Mouse (Mus musculus): ENCODE measurements around the gene Tm9sf4.
A peak's percentile ranks its signal among the peaks of the same experiment; 100 is the strongest.

Tm9sf4 gene

GRCm38 (mm10) chr2:153214771-153215259 is 53.7 kb downstream of the Tm9sf4 start:
- DNase-seq (ENCODE audit: low read depth, low spot score): no peak

DNA sequence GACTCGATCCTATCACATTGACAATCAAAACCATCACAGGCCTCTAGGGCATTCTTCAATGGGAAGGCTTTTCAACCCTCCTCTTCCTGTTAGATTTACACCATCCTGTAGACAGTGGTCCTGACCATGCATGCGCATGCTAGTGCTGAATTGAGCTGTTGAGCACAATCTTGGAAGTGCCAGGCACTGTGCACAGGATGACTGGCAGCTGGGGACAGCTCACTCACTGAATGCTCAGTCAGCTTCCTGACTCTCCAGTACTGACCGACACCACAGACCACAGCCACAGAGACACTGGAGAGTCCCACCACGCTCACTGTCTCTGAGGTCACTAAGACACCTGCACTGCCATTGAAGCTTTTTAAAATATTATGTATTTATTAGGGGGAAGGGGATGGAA is 54.3 kb downstream of the Tm9sf4 start:
- DNase-seq (ENCODE audit: low read depth, low spot score): no peak

DNA sequence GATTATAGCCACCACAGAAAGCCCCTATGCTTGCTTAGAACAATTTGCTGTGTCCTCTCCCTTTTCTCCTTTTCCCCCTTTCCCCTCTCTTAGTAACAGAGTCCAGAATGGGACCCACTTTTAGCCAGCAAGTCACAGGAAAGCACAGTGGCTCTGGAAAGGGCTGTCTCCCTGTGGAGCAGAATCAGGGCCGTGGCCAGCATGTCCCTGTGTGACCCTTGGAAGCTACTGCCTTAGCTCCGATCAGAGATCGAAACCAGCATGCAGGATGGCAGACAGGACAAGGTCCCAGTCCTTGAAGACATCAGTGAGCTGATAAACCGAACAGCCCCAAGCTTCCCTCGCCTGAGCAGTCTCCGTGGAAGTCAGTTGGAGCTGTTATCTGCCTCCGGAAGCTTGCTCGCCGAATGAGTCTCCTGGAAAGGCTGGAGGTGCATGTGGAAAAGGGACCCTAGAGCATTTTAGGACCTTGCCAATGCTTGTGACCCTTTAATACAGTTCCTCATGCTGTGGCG is 56.8 kb downstream of the Tm9sf4 start:
- no peak for DNase-seq (ENCODE audit: low read depth, low spot score)

DNA sequence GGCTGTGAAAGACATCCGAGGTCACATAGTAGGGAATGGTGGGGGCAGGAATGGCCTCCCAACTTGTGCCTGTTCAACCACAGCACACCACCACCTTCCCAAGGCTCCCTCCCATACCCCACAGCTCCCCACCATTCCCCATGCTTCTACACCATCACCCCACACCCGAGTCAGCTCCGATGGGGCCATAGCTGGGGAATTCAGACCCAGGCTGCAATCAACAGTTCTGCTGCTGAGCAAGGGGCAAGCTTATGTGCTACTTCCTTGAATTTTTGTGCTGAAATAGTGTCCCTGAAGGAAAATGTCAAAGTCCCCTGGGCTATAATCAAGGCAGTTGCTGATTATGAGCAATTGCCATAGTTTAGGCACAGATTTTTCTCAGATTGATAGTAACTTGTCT is 57.4 kb downstream of the Tm9sf4 start:
- no peak for DNase-seq (ENCODE audit: low read depth, low spot score)

GRCm38 (mm10) chr2:153221620-153222019 is 60.5 kb downstream of the Tm9sf4 start:
- no peak for DNase-seq (ENCODE audit: low read depth, low spot score)

GRCm38 (mm10) chr2:153222130-153222529 is 61.0 kb downstream of the Tm9sf4 start:
- DNase-seq (ENCODE audit: low read depth, low spot score): no peak

GRCm38 (mm10) chr2:153222566-153222965 is 61.5 kb downstream of the Tm9sf4 start:
- DNase-seq (ENCODE audit: low read depth, low spot score): no peak

DNA sequence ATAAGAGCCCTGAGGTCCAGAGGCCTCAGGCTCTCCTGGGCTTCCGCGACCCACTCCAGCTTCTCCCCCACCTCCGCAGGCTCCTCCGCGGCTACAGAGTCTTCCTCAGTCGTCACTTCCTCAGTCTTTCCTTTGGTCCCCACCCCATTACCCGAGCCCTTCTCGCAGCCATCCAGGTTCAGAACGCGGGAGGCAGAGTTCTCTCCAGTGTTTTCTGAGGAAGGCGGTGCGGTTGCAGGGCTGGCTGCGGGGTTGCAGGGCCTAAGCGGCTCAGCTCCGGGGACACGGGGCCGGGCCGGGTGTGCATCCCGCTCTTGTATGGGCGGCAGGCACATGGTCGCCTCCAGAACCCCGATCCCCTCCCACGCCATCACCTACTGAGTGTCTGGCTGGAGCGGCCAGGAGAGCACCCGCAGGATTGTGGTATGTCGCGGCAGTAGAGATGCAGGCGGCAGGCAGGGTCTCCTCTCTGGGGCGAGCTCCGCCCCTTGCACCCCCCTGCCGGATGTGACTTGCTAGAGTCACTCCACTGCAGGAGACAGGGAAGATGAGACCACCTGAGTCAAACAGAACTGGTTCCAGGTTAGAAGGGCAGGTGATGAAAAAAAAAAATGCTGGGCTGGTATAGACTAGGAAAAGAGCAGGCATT is 64.0 kb downstream of the Tm9sf4 start, which contains the start of gene Tspyl3:
Gene Tspyl3 (minus strand): TSS at position 496 of the 649 bp plus-strand sequence.
- no peak for DNase-seq (ENCODE audit: low read depth, low spot score)

DNA sequence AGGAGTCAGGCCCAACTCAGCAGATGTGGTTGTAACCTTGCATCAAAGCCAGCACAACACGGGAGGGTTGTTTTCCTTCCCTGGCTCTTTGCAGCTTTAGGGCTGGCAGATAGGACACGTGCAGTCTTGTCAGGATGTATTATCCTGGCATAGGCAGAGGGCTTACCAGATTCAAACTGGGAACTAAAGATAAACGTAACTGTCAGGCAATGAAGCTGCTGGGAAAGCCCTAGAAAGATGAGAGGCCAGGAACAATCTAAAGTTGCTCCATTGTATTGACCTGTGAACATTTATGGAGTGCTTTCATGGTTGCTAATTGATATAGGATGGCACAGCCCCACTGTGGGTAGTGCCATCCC is 64.5 kb downstream of the Tm9sf4 start:
- DNase-seq (ENCODE audit: low read depth, low spot score): no peak

GRCm38 (mm10) chr2:153227959-153228358 is 66.9 kb downstream of the Tm9sf4 start:
- DNase-seq (ENCODE audit: low read depth, low spot score): no peak

DNA sequence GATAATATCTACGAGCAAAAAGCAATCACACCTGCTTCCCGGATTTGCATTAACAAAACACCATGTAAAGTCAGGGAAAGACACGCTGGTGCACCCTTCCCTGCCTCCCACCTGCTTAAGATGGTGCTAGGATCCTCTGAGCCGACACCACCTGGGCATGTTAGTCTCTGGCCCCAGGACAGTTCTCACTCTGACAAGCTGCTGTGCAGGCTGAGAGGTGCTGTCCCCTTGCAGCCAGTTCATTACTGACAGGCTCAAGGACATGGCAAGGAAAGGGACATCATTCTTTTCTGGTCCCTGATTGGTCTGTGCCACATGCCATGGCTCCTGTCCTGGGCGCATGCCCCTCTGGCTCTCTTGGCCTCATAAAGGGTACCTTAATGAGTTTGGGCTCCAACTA is 67.4 kb downstream of the Tm9sf4 start:
- no peak for DNase-seq (ENCODE audit: low read depth, low spot score)

DNA sequence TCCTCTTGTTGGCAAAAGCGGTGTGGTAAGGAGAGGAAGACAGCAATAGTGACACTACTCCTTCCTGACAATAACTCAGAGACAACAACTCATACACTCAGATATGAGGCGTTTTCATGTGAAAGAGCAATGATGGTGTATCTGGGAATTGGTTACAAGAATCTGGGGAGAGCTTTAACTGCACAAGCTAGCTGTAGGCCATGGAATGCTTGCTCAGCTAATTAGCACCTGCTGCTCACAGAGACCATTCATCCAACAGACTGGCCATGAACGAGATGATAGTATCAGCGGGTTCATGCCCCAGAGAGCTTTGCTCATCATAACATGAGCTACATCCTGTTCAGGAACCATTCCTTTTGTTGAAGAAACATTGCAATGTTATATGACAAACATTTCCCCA is 76.1 kb downstream of the Tm9sf4 start:
- DNase-seq (ENCODE audit: low read depth, low spot score): no peak

- DNase-seq (ENCODE audit: low read depth, low spot score): no peak
These were observed 76.8 kb downstream of the Tm9sf4 start for GRCm38 (mm10) chr2:153237891-153238290.

DNA sequence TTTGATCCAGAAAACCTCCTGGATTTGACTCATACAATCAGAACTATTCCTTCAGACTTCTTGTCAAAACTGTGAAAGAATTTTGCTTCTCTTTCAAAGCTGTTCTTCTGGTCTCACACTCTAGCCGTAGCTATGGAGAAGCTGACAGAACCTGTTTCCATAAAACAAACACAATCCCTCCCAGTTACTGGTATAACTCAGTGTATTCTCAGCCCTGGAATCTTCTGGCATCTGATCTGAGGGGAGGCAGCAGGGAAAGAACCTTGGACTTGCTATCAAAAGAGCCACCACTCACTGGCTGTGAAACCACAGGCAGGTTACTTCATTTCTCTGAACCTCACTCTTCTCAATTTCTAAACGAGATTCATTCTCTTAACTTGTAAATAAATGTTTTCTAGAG is 77.3 kb downstream of the Tm9sf4 start:
- no peak for DNase-seq (ENCODE audit: low read depth, low spot score)

DNA sequence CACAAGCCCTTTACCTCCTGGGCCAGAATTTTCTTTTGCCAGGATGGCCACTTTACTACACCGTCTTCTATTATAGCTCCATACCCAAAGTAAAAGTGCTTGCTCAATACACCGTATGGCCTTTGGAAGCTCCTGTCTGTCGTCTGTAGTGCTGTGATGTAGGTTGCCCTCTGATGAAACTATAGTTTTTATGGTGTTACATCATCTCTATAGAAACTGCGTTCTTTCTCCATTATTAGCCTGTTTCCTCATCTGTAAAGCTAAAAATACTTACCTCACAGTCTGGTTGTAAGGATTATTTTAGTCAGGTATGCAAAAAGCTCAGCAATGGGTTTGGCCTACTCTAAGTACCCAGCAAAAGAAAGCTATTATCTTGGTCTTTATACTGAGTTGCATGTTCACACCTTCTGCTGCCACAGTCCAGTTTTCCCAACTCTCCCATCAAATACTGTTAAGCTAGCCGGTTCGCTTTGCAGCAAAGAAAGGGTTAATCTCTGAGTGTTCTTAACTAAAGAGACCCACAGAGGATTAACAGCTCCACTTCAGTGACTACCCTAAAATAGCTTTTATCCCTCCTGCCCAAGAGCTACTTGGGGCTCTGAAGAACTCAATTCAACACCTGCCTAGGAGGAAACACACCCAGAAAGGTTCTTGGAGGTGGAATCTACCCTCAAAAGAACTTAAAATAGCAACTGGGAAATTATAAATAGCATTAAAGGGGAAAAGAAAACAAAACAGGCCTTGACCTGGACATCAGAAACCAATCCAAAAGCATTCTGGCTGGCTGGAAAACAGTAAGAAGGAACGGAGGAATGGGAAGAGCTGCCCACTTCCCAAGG is 78.1 kb downstream of the Tm9sf4 start:
- no peak for DNase-seq (ENCODE audit: low read depth, low spot score)

DNA sequence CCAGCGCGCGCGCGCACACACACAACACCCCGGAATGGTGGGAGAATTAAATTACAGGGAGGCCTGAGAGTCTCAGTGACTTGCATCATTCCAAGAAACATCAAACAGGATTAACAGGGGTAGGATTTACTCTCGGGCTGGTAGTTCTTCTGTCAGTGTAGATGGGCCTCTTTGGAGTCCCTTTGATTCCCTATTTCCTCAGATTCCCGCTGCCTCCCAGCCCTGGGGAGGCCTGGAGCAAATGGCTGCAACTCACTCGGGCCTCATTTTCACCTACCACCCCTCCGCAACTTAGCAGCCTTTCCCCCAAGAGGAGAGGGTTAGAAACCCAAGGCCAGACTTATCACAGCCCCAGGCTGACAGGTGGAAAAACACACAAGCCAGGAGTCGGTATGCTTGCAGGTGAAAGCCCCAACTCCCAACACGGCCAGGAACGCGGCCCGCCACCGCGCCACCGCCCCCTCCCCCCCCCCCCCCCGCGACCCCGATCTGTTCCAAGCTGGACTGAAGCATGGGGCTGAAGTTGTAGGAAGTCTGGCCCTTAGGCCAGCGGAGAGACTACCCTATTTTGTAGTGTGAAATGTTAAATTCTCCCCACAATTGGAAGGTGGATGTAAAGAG is 78.9 kb downstream of the Tm9sf4 start:
- no peak for DNase-seq (ENCODE audit: low read depth, low spot score)

DNA sequence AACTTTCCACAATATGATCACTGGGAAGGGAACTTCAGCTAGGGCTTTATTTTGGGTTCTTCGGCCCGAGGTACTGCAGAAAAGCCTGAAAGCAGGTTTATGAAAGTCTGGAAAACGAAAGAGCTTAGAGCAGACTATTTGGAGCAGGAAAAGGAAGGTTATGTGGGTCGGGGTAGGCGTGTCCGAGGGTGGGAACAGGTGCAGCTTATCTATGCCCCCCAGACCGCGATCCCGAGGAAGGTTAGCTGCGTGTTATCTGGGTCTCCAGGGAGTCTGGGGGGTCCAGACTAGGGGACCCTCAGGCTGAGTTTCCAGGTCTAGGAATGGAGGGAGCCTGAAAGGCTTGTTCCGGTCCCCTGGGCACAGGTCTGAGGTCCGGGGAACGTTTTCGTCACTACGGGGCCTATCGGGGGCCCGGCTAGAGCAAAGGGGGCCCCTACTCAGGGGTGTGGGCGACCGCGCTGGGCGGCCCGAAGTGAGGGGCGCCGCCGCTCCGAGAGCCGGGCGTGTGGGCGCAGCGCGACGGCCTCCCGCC is 79.7 kb downstream of the Tm9sf4 start:
- no peak for DNase-seq (ENCODE audit: low read depth, low spot score)

- peak; percentile 79 for DNase-seq (ENCODE audit: low read depth, low spot score)
These were observed 80.3 kb downstream of the Tm9sf4 start, which contains the start of the genes Plagl2 and Pofut1 for GRCm38 (mm10) chr2:153241250-153242014. Gene Plagl2, minus strand, starts transcription at chr2:153241426. Gene Pofut1, plus strand, starts transcription at chr2:153241533.

DNA sequence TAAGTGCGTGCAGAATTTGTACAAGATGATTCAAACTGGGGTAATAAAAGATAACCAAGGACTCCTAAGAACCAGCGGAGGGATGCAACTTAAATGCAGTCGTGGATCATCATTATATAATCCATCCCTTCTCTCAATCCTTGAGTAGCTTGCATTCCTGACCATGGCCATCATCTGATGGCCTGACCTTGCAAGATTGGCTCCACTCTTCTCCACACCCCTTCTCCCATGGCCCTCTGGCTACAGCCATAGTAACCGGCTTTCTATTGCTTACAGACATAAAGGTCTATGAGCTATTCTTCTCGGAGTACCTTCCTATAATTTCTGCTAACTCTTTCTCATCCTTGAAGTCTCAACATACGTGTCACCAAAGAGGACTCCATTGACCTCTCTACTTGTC is 81.1 kb downstream of the Tm9sf4 start:
- DNase-seq (ENCODE audit: low read depth, low spot score): no peak

- DNase-seq (ENCODE audit: low read depth, low spot score): no peak
These were observed 88.6 kb downstream of the Tm9sf4 start for GRCm38 (mm10) chr2:153249751-153250150.

- no peak for DNase-seq (ENCODE audit: low read depth, low spot score)
These were observed 95.5 kb downstream of the Tm9sf4 start for GRCm38 (mm10) chr2:153256604-153257003.
